Mouse (Mus musculus): ENCODE data around the gene Gm29797.

The Gm29797 gene

GRCm38 (mm10) chr2:181656734-181657133 is at the start of gene Gm29797:
Gene Gm29797 (plus strand): TSS chr2:181657034.
- DNase-seq (ENCODE audit: low spot score in 2 of 2) = no peak

GRCm38 (mm10) chr2:181618761-181619495 is 37.9 kb upstream of the Gm29797 start:
- no peak for DNase-seq (ENCODE audit: low spot score in 2 of 2)

- no peak for DNase-seq (ENCODE audit: low spot score in 2 of 2)
These were observed 33.4 kb upstream of the Gm29797 start for GRCm38 (mm10) chr2:181623401-181623800.

- DNase-seq (ENCODE audit: low spot score in 2 of 2) = no peak
These were observed 28.4 kb upstream of the Gm29797 start for GRCm38 (mm10) chr2:181628471-181628870.

- no peak for DNase-seq (ENCODE audit: low spot score in 2 of 2)
These were observed 24.2 kb upstream of the Gm29797 start for GRCm38 (mm10) chr2:181632624-181633023.

- no peak for DNase-seq (ENCODE audit: low spot score in 2 of 2)
These were observed 21.0 kb upstream of the Gm29797 start for GRCm38 (mm10) chr2:181635865-181636264.

GRCm38 (mm10) chr2:181644361-181644760 is 12.5 kb upstream of the Gm29797 start:
- no peak for DNase-seq (ENCODE audit: low spot score in 2 of 2)

GRCm38 (mm10) chr2:181645666-181646065 is 11.2 kb upstream of the Gm29797 start:
- DNase-seq (ENCODE audit: low spot score in 2 of 2) = no peak

GRCm38 (mm10) chr2:181646626-181647472 is 10.0 kb upstream of the Gm29797 start:
- DNase-seq (ENCODE audit: low spot score in 2 of 2) = no peak

GRCm38 (mm10) chr2:181648926-181649325 is 7.9 kb upstream of the Gm29797 start:
- no peak for DNase-seq (ENCODE audit: low spot score in 2 of 2)

- no peak for DNase-seq (ENCODE audit: low spot score in 2 of 2)
These were observed 3.8 kb upstream of the Gm29797 start for GRCm38 (mm10) chr2:181653065-181653464.

GRCm38 (mm10) chr2:181653523-181653922 is 3.3 kb upstream of the Gm29797 start:
- no peak for DNase-seq (ENCODE audit: low spot score in 2 of 2)

- no peak for DNase-seq (ENCODE audit: low spot score in 2 of 2)
These were observed 607 bp downstream of the Gm29797 start for GRCm38 (mm10) chr2:181657441-181657840.

GRCm38 (mm10) chr2:181658528-181658927 is 1.7 kb downstream of the Gm29797 start:
- DNase-seq (ENCODE audit: low spot score in 2 of 2) = no peak

- DNase-seq (ENCODE audit: low spot score in 2 of 2) = peak; percentile 48 to 76
These were observed 2.2 kb downstream of the Gm29797 start for GRCm38 (mm10) chr2:181658930-181659555.

- DNase-seq (ENCODE audit: low spot score in 2 of 2) = peak; percentile 68 to 75
These were observed 2.8 kb downstream of the Gm29797 start for GRCm38 (mm10) chr2:181659609-181660055.

GRCm38 (mm10) chr2:181662620-181663297 is 5.9 kb downstream of the Gm29797 start:
- DNase-seq (ENCODE audit: low spot score in 2 of 2) = no peak

GRCm38 (mm10) chr2:181663298-181663630 is 6.4 kb downstream of the Gm29797 start:
- no peak for DNase-seq (ENCODE audit: low spot score in 2 of 2)

- DNase-seq (ENCODE audit: low spot score in 2 of 2) = no peak
These were observed 13.6 kb downstream of the Gm29797 start for GRCm38 (mm10) chr2:181670285-181670912.

- DNase-seq (ENCODE audit: low spot score in 2 of 2) = no peak
These were observed 14.1 kb downstream of the Gm29797 start for GRCm38 (mm10) chr2:181670913-181671311.

- no peak for DNase-seq (ENCODE audit: low spot score in 2 of 2)
These were observed 14.5 kb downstream of the Gm29797 start, which contains the start of gene Sox18 for GRCm38 (mm10) chr2:181671326-181671725. Gene Sox18 (minus strand): TSS chr2:181671640.

Measured in frontal cortex, postnatal 36 days (tissue).